Mouse (Mus musculus) ES-E14 (cell line): ENCODE measurements at regions not wholly inside any gene's neighbourhood (a gene's known extent, or its start where the extent isn't known, plus 50 kb on each side); places are given as distances from the start of the nearest gene placed in this dataset.

ENCODE experiments used
- DNase-seq: peaks from one replicate; pipeline ENCODE4 v3.0.0-alpha.2; 2013; ENCODE audit warnings: low read depth, low spot score
- H3K27ac ChIP-seq: 2 replicates; pipeline ENCODE4 v1.5.1; 2012; ENCODE audit warnings: low read depth, mild to moderate bottlenecking, low read length, moderate library complexity, mixed read lengths; ENCODE audit not compliant: poor library complexity, insufficient read depth, severe bottlenecking
- H3K36me3 ChIP-seq: 2 replicates; pipeline ENCODE4 v1.6.1; 2012; ENCODE audit warnings: mild to moderate bottlenecking, low read length, moderate library complexity, mixed read lengths; ENCODE audit not compliant: control insufficient read depth, poor library complexity, insufficient read depth, severe bottlenecking
- H3K4me1 ChIP-seq, 2 experiments: fragments of 150-350 bp in 1 of 2; sonication (generic) in 1 of 2; 2 replicates each; pipeline ENCODE4 v1.6.1; 2012; ENCODE audit warnings: low read length in 2 of 2, mild to moderate bottlenecking in 1 of 2, mixed read lengths in 1 of 2; ENCODE audit not compliant: control insufficient read depth in 2 of 2, insufficient read depth in 2 of 2, poor library complexity in 1 of 2
- H3K4me3 ChIP-seq, 2 experiments: fragments of 150-350 bp in 1 of 2; sonication (generic) in 1 of 2; 2 replicates each; pipeline ENCODE4 v1.5.1; 2012; ENCODE audit warnings: low read length in 2 of 2, low read depth in 1 of 2, mild to moderate bottlenecking in 1 of 2, mixed read lengths in 1 of 2; ENCODE audit not compliant: insufficient read depth in 1 of 2, poor library complexity in 1 of 2, severe bottlenecking in 1 of 2
- H3K9ac ChIP-seq: 2 replicates; pipeline ENCODE4 v1.6.1; 2012; ENCODE audit warnings: low read depth, mild to moderate bottlenecking, low read length, mixed read lengths; ENCODE audit not compliant: poor library complexity, insufficient read depth, severe bottlenecking
- H3K9me3 ChIP-seq: fragments of 150-350 bp; sonication (generic); 2 replicates; pipeline ENCODE4 v1.6.1; 2012; ENCODE audit warnings: low read depth, mild to moderate bottlenecking, low read length; ENCODE audit not compliant: control insufficient read depth, insufficient read depth
- CHD2 ChIP-seq: IDR thresholded peaks from 2 replicates; pipeline ENCODE4 v1.6.1; 2014; ENCODE audit warnings: mild to moderate bottlenecking, low read depth, low read length, inconsistent platforms
- HCFC1 ChIP-seq: IDR thresholded peaks from 2 replicates; pipeline ENCODE4 v1.6.1; 2012; ENCODE audit warnings: low read length, inconsistent platforms, borderline replicate concordance; ENCODE audit not compliant: insufficient read depth
- MAFK ChIP-seq: IDR thresholded peaks from 2 replicates; pipeline ENCODE4 v1.6.1; 2014; ENCODE audit warnings: mild to moderate bottlenecking, low read depth, low read length, inconsistent platforms; ENCODE audit not compliant: insufficient read depth
- ZC3H11A ChIP-seq: IDR thresholded peaks from 2 replicates; pipeline ENCODE4 v1.6.1; 2012; ENCODE audit warnings: low read depth, mild to moderate bottlenecking, inconsistent platforms, low read length, borderline replicate concordance
- ZNF384 ChIP-seq: IDR thresholded peaks from 2 replicates; pipeline ENCODE4 v1.6.1; 2012; ENCODE audit warnings: low read depth, low read length, inconsistent platforms
- in situ Hi-C, 2 experiments: fragments of 600-800 bp; cut with MboI; formaldehyde crosslinking; loops; one replicate each; pipeline ENCODE4 v1.15.1; 2025; ENCODE audit warnings: low sequenced_read_pairs in 2 of 2, inconsistent platforms in 1 of 2; ENCODE audit not compliant: unreplicated experiment in 2 of 2

- H3K36me3 ChIP-seq, result no peaks in the 10 kb centered on the region
- DNase-seq, result no peak
- TF ChIP-seq MAFK (no peak), CHD2 (no peak), ZNF384 (no peak), HCFC1 (no peak), ZC3H11A (no peak)
- H3K4me3 ChIP-seq, result no peak overlapping the region
- H3K9ac ChIP-seq, result no peak overlapping the region
- no peak overlapping the region for H3K27ac ChIP-seq
- in situ Hi-C loops, result no loop called here
- no peaks in the 10 kb centered on the region for H3K9me3 ChIP-seq
- no peaks in the 10 kb centered on the region for H3K4me1 ChIP-seq
These were observed 146.5 kb upstream of the Tfap2d start for GRCm38 (mm10) chr1:18956276-18956675.

DNA sequence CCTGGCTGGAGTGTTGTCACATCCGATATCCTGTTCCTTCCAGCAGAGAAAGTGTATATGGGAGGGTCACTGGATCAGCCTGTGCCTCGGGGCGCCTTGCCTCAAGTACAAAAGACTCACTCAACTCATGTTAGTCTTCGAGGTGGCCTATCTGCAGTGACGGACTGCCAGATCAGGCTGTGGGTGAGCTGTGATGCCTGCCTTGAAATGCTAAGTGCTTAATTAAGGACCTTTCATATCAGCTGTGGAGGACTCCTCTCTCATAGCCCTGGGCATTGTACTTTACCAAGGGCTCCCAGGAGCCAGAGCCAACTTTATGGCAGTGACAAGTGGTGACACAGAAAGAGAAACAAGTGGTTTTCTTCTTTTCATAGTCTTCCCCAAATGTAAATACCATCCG, 145.8 kb upstream of the Tfap2d start:
- no peak for DNase-seq
- Histone ChIP-seq H3K4me3 (no peak overlapping the region), H3K4me1 (no peaks in the 10 kb centered on the region), H3K9ac (no peak overlapping the region), H3K27ac (no peak overlapping the region), H3K9me3 (no peaks in the 10 kb centered on the region), H3K36me3 (no peaks in the 10 kb centered on the region)
- in situ Hi-C loops, result no loop called here
- TF ChIP-seq ZC3H11A (no peak), MAFK (no peak), CHD2 (no peak), HCFC1 (no peak), ZNF384 (no peak)

- H3K4me3 ChIP-seq, result no peak overlapping the region
- no peaks in the 10 kb centered on the region for H3K9me3 ChIP-seq
- no peak for DNase-seq
- TF ChIP-seq MAFK (no peak), ZNF384 (no peak), ZC3H11A (no peak)
- H3K9ac ChIP-seq, result no peak overlapping the region
- in situ Hi-C loops, result no loop called here
- no peak overlapping the region for H3K27ac ChIP-seq
- no peaks in the 10 kb centered on the region for H3K4me1 ChIP-seq
- H3K36me3 ChIP-seq, result no peaks in the 10 kb centered on the region
These were observed 141.4 kb upstream of the Tfap2d start for GRCm38 (mm10) chr1:18961464-18961863.

- Histone ChIP-seq H3K27ac (no peak overlapping the region), H3K4me3 (no peak overlapping the region), H3K9ac (no peak overlapping the region), H3K36me3 (no peaks in the 10 kb centered on the region), H3K4me1 (no peaks in the 10 kb centered on the region), H3K9me3 (no peaks in the 10 kb centered on the region)
- DNase-seq, result no peak
- no peak for TF ChIP-seq ZNF384
- in situ Hi-C loops, result no loop called here
These were observed 140.9 kb upstream of the Tfap2d start for GRCm38 (mm10) chr1:18961889-18962288.

GRCm38 (mm10) chr1:18968935-18969334, 133.9 kb upstream of the Tfap2d start:
- in situ Hi-C loops, result no loop called here

More at GRCm38 (mm10) chr1:18968935-18969334, 133.9 kb upstream of the Tfap2d start:
- no peak overlapping the region for H3K27ac ChIP-seq
- TF ChIP-seq HCFC1, result no peak
- TF ChIP-seq MAFK, result no peak
- no peak for TF ChIP-seq ZC3H11A
- TF ChIP-seq ZNF384, result no peak
- no peak for TF ChIP-seq CHD2
- no peaks in the 10 kb centered on the region for H3K9me3 ChIP-seq
- H3K4me3 ChIP-seq, result no peak overlapping the region
- DNase-seq, result no peak
- no peaks in the 10 kb centered on the region for H3K4me1 ChIP-seq
- H3K9ac ChIP-seq, result no peak overlapping the region; the same call in 1 of the 2 replicates
- no peaks in the 10 kb centered on the region for H3K36me3 ChIP-seq
